Mouse (Mus musculus): ENCODE measurements around the gene Ube2o. TPM values are rescaled to one million over a fixed set of nuclear protein-coding genes. Genes with fewer than 3 reads are reported as not detected.

Gene Ube2o
- 9.7 and 11.5 TPM in 2 replicates for polyA plus RNA-seq (2015; fragmentation: Nextera tagmentation; extraction: Ambion mirVana)

- ATAC-seq (ENCODE audit: insufficient number of reproducible peaks, insufficient read depth, low FRiP score, low TSS enrichment, low read depth) = peak; percentile 68
- peak within 1 kb of the TSS; percentile 95 for H3K4me3 ChIP-seq
- peak within 1 kb of the TSS; percentile 93 for H3K9ac ChIP-seq
- no peaks in the 10 kb centered on the region for H3K27me3 ChIP-seq
- H3K27ac ChIP-seq = peak within 1 kb of the TSS; percentile 74
- 2% methylated on average over 31 of the region's 51 CpGs for WGBS
- H3K36me3 ChIP-seq = no peaks in the 10 kb centered on the region
- H3K9me3 ChIP-seq = no peaks in the 10 kb centered on the region
- peaks cover 39% of the 10 kb centered on the region for H3K4me1 ChIP-seq
- peak within 1 kb of the TSS; percentile 86 for H3K4me2 ChIP-seq
These were observed at the start of gene Ube2o for GRCm38 (mm10) chr11:116581376-116581814. Gene Ube2o, minus strand, starts transcription at chr11:116581447.

GRCm38 (mm10) chr11:116630171-116630965 is 49.1 kb upstream of the Ube2o start:
- H3K4me2 ChIP-seq = no peak overlapping the region
- no peaks in the 10 kb centered on the region for H3K4me1 ChIP-seq
- H3K27me3 ChIP-seq = no peaks in the 10 kb centered on the region
- H3K4me3 ChIP-seq = no peak overlapping the region
- no peaks in the 10 kb centered on the region for H3K36me3 ChIP-seq
- no peaks in the 10 kb centered on the region for H3K9me3 ChIP-seq
- no peak for ATAC-seq (ENCODE audit: insufficient number of reproducible peaks, insufficient read depth, low FRiP score, low TSS enrichment, low read depth)
- no peak overlapping the region for H3K27ac ChIP-seq
- H3K9ac ChIP-seq = no peak overlapping the region
- WGBS = 34% methylated on average over 12 of the region's 12 CpGs

GRCm38 (mm10) chr11:116629472-116629871 is 48.2 kb upstream of the Ube2o start:
- no peak overlapping the region for H3K9ac ChIP-seq
- no peaks in the 10 kb centered on the region for H3K36me3 ChIP-seq
- no peaks in the 10 kb centered on the region for H3K9me3 ChIP-seq
- ATAC-seq (ENCODE audit: insufficient number of reproducible peaks, insufficient read depth, low FRiP score, low TSS enrichment, low read depth) = no peak
- H3K4me3 ChIP-seq = no peak overlapping the region
- H3K27ac ChIP-seq = no peak overlapping the region
- 90% methylated on average over 6 of the region's 6 CpGs for WGBS
- H3K4me1 ChIP-seq = peaks cover 3% of the 10 kb centered on the region; the same call in 1 of the 2 replicates
- peaks cover 7% of the 10 kb centered on the region; the same call in 1 of the 2 replicates for H3K27me3 ChIP-seq
- no peak overlapping the region for H3K4me2 ChIP-seq

GRCm38 (mm10) chr11:116628712-116629111 is 47.5 kb upstream of the Ube2o start:
- no peak overlapping the region for H3K27ac ChIP-seq
- H3K4me3 ChIP-seq = no peak overlapping the region
- no peak for ATAC-seq (ENCODE audit: insufficient number of reproducible peaks, insufficient read depth, low FRiP score, low TSS enrichment, low read depth)
- H3K4me1 ChIP-seq = peaks cover 5% of the 10 kb centered on the region; the same call in 1 of the 2 replicates
- H3K27me3 ChIP-seq = peaks cover 9% of the 10 kb centered on the region; the same call in 1 of the 2 replicates
- no peaks in the 10 kb centered on the region for H3K9me3 ChIP-seq
- H3K36me3 ChIP-seq = no peaks in the 10 kb centered on the region
- no peak overlapping the region for H3K4me2 ChIP-seq
- WGBS = 53% methylated on average over 9 of the region's 9 CpGs
- H3K9ac ChIP-seq = 0 out of 2 replicates have a peak overlapping the region, but pooled peaks have one; percentile 21

- no peak for ATAC-seq (ENCODE audit: insufficient number of reproducible peaks, insufficient read depth, low FRiP score, low TSS enrichment, low read depth)
- Histone ChIP-seq H3K4me2 (no peak overlapping the region), H3K36me3 (no peaks in the 10 kb centered on the region), H3K27me3 (peaks cover 14% of the 10 kb centered on the region; the same call in 1 of the 2 replicates), H3K4me1 (peaks cover 12% of the 10 kb centered on the region), H3K4me3 (no peak overlapping the region), H3K9ac (no peak overlapping the region), H3K9me3 (no peaks in the 10 kb centered on the region), H3K27ac (no peak overlapping the region)
- WGBS = 38% methylated on average over 10 of the region's 10 CpGs
These were observed 46.1 kb upstream of the Ube2o start for GRCm38 (mm10) chr11:116627072-116628020.

- Histone ChIP-seq H3K27me3 (peaks cover 14% of the 10 kb centered on the region; the same call in 1 of the 2 replicates), H3K36me3 (no peaks in the 10 kb centered on the region), H3K4me1 (peaks cover 17% of the 10 kb centered on the region), H3K4me3 (no peak within 1 kb of the TSS), H3K4me2 (no peak within 1 kb of the TSS), H3K27ac (no peak within 1 kb of the TSS), H3K9ac (no peak within 1 kb of the TSS), H3K9me3 (no peaks in the 10 kb centered on the region)
- 67% methylated on average over 10 of the region's 10 CpGs for WGBS
- ATAC-seq (ENCODE audit: insufficient number of reproducible peaks, insufficient read depth, low FRiP score, low TSS enrichment, low read depth) = no peak
These were observed 45.2 kb upstream of the Ube2o start, which contains the start of gene Rhbdf2 for GRCm38 (mm10) chr11:116626299-116627071. Gene Rhbdf2, minus strand, starts transcription at chr11:116627019.

- no peak overlapping the region for H3K9ac ChIP-seq
- H3K4me3 ChIP-seq = no peak overlapping the region
- no peaks in the 10 kb centered on the region for H3K36me3 ChIP-seq
- H3K4me1 ChIP-seq = peaks cover 28% of the 10 kb centered on the region
- no peaks in the 10 kb centered on the region for H3K9me3 ChIP-seq
- H3K4me2 ChIP-seq = no peak overlapping the region
- 76% methylated on average over 17 of the region's 17 CpGs for WGBS
- ATAC-seq (ENCODE audit: insufficient number of reproducible peaks, insufficient read depth, low FRiP score, low TSS enrichment, low read depth) = no peak
- peaks cover 14% of the 10 kb centered on the region; the same call in 1 of the 2 replicates for H3K27me3 ChIP-seq
- no peak overlapping the region for H3K27ac ChIP-seq
These were observed 44.1 kb upstream of the Ube2o start for GRCm38 (mm10) chr11:116625081-116626000.

- Histone ChIP-seq H3K27me3 (peaks cover 14% of the 10 kb centered on the region; the same call in 1 of the 2 replicates), H3K4me3 (peak overlapping the region; percentile 61), H3K4me1 (peaks cover 37% of the 10 kb centered on the region), H3K9ac (peak overlapping the region; percentile 76), H3K36me3 (no peaks in the 10 kb centered on the region), H3K9me3 (no peaks in the 10 kb centered on the region), H3K27ac (no peak overlapping the region), H3K4me2 (peak overlapping the region; percentile 88)
- ATAC-seq (ENCODE audit: insufficient number of reproducible peaks, insufficient read depth, low FRiP score, low TSS enrichment, low read depth) = no peak
- WGBS = 12% methylated on average over 42 of the region's 42 CpGs
These were observed 43.0 kb upstream of the Ube2o start for GRCm38 (mm10) chr11:116624131-116624832.

GRCm38 (mm10) chr11:116623281-116624124 is 42.3 kb upstream of the Ube2o start:
- ATAC-seq (ENCODE audit: insufficient number of reproducible peaks, insufficient read depth, low FRiP score, low TSS enrichment, low read depth) = no peak
- peaks cover 39% of the 10 kb centered on the region for H3K4me1 ChIP-seq
- peak overlapping the region; percentile 88 for H3K4me2 ChIP-seq
- H3K9me3 ChIP-seq = no peaks in the 10 kb centered on the region
- H3K4me3 ChIP-seq = peak overlapping the region; percentile 61
- 5% methylated on average over 40 of the region's 40 CpGs for WGBS
- H3K27me3 ChIP-seq = peaks cover 14% of the 10 kb centered on the region; the same call in 1 of the 2 replicates
- no peaks in the 10 kb centered on the region for H3K36me3 ChIP-seq
- no peak overlapping the region for H3K27ac ChIP-seq
- H3K9ac ChIP-seq = peak overlapping the region; percentile 76

Measured in embryonic facial prominence, embryonic 13.5 days (tissue).